Mouse (Mus musculus): ENCODE results near the gene Plcb1.

- TF ChIP-seq GATA1 (IDR thresholded peaks at IDR 0.05; ENCODE audit: low read length) (no peak), TAL1 (IDR thresholded peaks at IDR 0.05; ENCODE audit: low read length) (no peak)
Observed at GRCm38 (mm10) chr2:135259136-135259535, 473.3 kb downstream of the Plcb1 start.
